Mouse (Mus musculus) MEL (cell line): Measurements from ENCODE around the gene Oas1a. TPM values are rescaled to one million over a fixed set of nuclear protein-coding genes. Genes with fewer than 3 reads are reported as not detected.

Experiments
- DNase-seq: peaks from one replicate; pipeline ENCODE4 v3.0.0; 2011; ENCODE audit warnings: low read depth, low spot score
- H3K27ac ChIP-seq: 2 replicates; pipeline ENCODE4 v1.5.1; 2012; ENCODE audit warnings: low read depth, mild to moderate bottlenecking, control low read depth, low read length, moderate library complexity; ENCODE audit not compliant: control insufficient read depth
- H3K27me3 ChIP-seq, 2 experiments: fragments of 150-350 bp in 1 of 2; sonication (generic) in 1 of 2; 2 replicates each; pipeline ENCODE4 v1.6.1; 2012; ENCODE audit warnings: low read length in 2 of 2, mild to moderate bottlenecking in 2 of 2, improper control_type of control experiment in 1 of 2, moderate library complexity in 1 of 2; ENCODE audit not compliant: insufficient read depth in 2 of 2, control insufficient read depth in 1 of 2
- H3K36me3 ChIP-seq, 2 experiments: 2 replicates each; pipeline ENCODE4 v1.6.1; 2012 to 2014; ENCODE audit warnings: low read length in 2 of 2, improper control_type of control experiment in 1 of 2, inconsistent platforms in 1 of 2, mild to moderate bottlenecking in 1 of 2; ENCODE audit not compliant: insufficient read depth in 2 of 2, control insufficient read depth in 1 of 2
- H3K4me1 ChIP-seq, 2 experiments: fragments of 150-350 bp in 1 of 2; sonication (generic) in 1 of 2; 2 replicates each; pipeline ENCODE4 v1.6.1; 2012; ENCODE audit warnings: low read length in 2 of 2, improper control_type of control experiment in 1 of 2, mild to moderate bottlenecking in 1 of 2; ENCODE audit not compliant: insufficient read depth in 2 of 2, control insufficient read depth in 1 of 2
- H3K4me3 ChIP-seq, 2 experiments: fragments of 150-350 bp in 1 of 2; sonication (generic) in 1 of 2; 2 replicates each; pipeline ENCODE4 v1.5.1; 2012; ENCODE audit warnings: low read depth in 2 of 2, low read length in 2 of 2, mild to moderate bottlenecking in 2 of 2, moderate library complexity in 2 of 2, control low read depth in 1 of 2, improper control_type of control experiment in 1 of 2; ENCODE audit not compliant: control insufficient read depth in 1 of 2, insufficient read depth in 1 of 2
- H3K79me2 ChIP-seq: 2 replicates; pipeline ENCODE4 v1.6.1; 2012; ENCODE audit warnings: mild to moderate bottlenecking, low read length, moderate library complexity; ENCODE audit not compliant: control insufficient read depth, poor library complexity, insufficient read depth
- H3K9ac ChIP-seq: 2 replicates; pipeline ENCODE4 v1.6.1; 2012; ENCODE audit warnings: low read depth, mild to moderate bottlenecking, control low read depth, low read length, moderate library complexity; ENCODE audit not compliant: control insufficient read depth, poor library complexity, severe bottlenecking
- H3K9me3 ChIP-seq: fragments of 150-350 bp; sonication (generic); replicated peaks from 2 replicates; pipeline ENCODE4 v1.6.1; 2012; ENCODE audit warnings: mild to moderate bottlenecking, low read length, improper control_type of control experiment, moderate library complexity; ENCODE audit not compliant: insufficient read depth
- CHD2 ChIP-seq: IDR thresholded peaks from 2 replicates; pipeline ENCODE4 v1.6.1; 2011; ENCODE audit warnings: low read length, improper control_type of control experiment
- ELF1 ChIP-seq: IDR thresholded peaks from 2 replicates; pipeline ENCODE4 v1.6.1; 2014; ENCODE audit warnings: low read depth, mild to moderate bottlenecking, inconsistent platforms, low read length, improper control_type of control experiment, moderate library complexity
- EP300 ChIP-seq, 2 experiments: IDR thresholded peaks; 2 replicates each; pipeline ENCODE4 v1.6.1; 2011; ENCODE audit warnings: improper control_type of control experiment in 2 of 2, low read length in 2 of 2, low read depth in 1 of 2, mild to moderate bottlenecking in 1 of 2
- ETS1 ChIP-seq: IDR thresholded peaks from 2 replicates; pipeline ENCODE4 v1.6.1; 2012; ENCODE audit warnings: low read depth, mild to moderate bottlenecking, inconsistent platforms, low read length, improper control_type of control experiment, moderate library complexity
- GATA1 ChIP-seq: IDR thresholded peaks from 2 replicates; pipeline ENCODE4 v1.6.1; 2011; ENCODE audit warnings: low read depth, low read length, improper control_type of control experiment
- KAT2A ChIP-seq: conservative IDR thresholded peaks from 2 replicates; pipeline ENCODE4 v1.6.1; 2012; ENCODE audit warnings: low read depth, low read length, improper control_type of control experiment, inconsistent platforms
- MEF2A ChIP-seq: IDR thresholded peaks from 2 replicates; pipeline ENCODE4 v1.6.1; 2014; ENCODE audit warnings: low read depth, mild to moderate bottlenecking, inconsistent platforms, low read length, improper control_type of control experiment; ENCODE audit not compliant: poor library complexity, insufficient replicate concordance, severe bottlenecking; ENCODE audit errors: extremely low read depth
- MYC ChIP-seq: IDR thresholded peaks from 2 replicates; pipeline ENCODE4 v1.6.1; 2011; ENCODE audit warnings: low read depth, mild to moderate bottlenecking, low read length, improper control_type of control experiment, moderate library complexity
- NRF1 ChIP-seq: IDR thresholded peaks from 2 replicates; pipeline ENCODE4 v1.6.1; 2014; ENCODE audit warnings: low read depth, mild to moderate bottlenecking, inconsistent platforms, low read length, improper control_type of control experiment, moderate library complexity; ENCODE audit not compliant: poor library complexity, insufficient read depth, severe bottlenecking
- POLR2AphosphoS2 ChIP-seq: IDR thresholded peaks from 2 replicates; pipeline ENCODE4 v1.6.1; 2011; ENCODE audit warnings: low read length, improper control_type of control experiment
- RAD21 ChIP-seq: IDR thresholded peaks from 2 replicates; pipeline ENCODE4 v1.6.1; 2011; ENCODE audit warnings: mild to moderate bottlenecking, low read depth, low read length, improper control_type of control experiment
- SIN3A ChIP-seq: IDR thresholded peaks from 2 replicates; pipeline ENCODE4 v1.6.1; 2012; ENCODE audit warnings: low read length, improper control_type of control experiment, inconsistent platforms
- TAL1 ChIP-seq: IDR thresholded peaks from 2 replicates; pipeline ENCODE4 v1.6.1; 2012; ENCODE audit warnings: mild to moderate bottlenecking, inconsistent platforms, low read length, moderate library complexity, mixed read lengths
- TBP ChIP-seq: IDR thresholded peaks from 2 replicates; pipeline ENCODE4 v1.8.0; 2011; ENCODE audit warnings: low read depth, low read length, improper control_type of control experiment
- TCF12 ChIP-seq: IDR thresholded peaks from 2 replicates; pipeline ENCODE4 v1.6.1; 2014; ENCODE audit warnings: low read depth, mild to moderate bottlenecking, inconsistent platforms, low read length, improper control_type of control experiment, moderate library complexity
- UBTF ChIP-seq: IDR thresholded peaks from 2 replicates; pipeline ENCODE4 v1.6.1; 2012; ENCODE audit warnings: low read depth, mild to moderate bottlenecking, inconsistent platforms, low read length, improper control_type of control experiment, moderate library complexity, borderline replicate concordance; ENCODE audit not compliant: insufficient read depth
- ZKSCAN1 ChIP-seq: IDR thresholded peaks from 2 replicates; pipeline ENCODE4 v1.6.1; 2012; ENCODE audit warnings: low read depth, mild to moderate bottlenecking, inconsistent platforms, low read length, improper control_type of control experiment, moderate library complexity
- ZNF384 ChIP-seq: IDR thresholded peaks from 2 replicates; pipeline ENCODE4 v1.6.1; 2012; ENCODE audit warnings: low read depth, mild to moderate bottlenecking, inconsistent platforms, low read length, improper control_type of control experiment
- polyA plus RNA-seq, 2 experiments: library from polyadenylated mRNA; stranded (reverse) in 1 of 2; unstranded in 1 of 2; fragments of >175 nt in 1 of 2; fragments of >200 nt in 1 of 2; gene quantifications; 2 replicates each; pipeline versions ENCODE4 v1.2.1 to v1.2.4; 2012; ENCODE audit warnings: low replicate concordance in 2 of 2, low read depth in 1 of 2; ENCODE audit not compliant: insufficient read length in 2 of 2, insufficient read depth in 1 of 2, missing spikeins in 1 of 2
- total RNA-seq: library from RNA; depleted of rRNA; stranded (reverse); fragments of 300-350 nt; gene quantifications from 2 replicates; pipeline ENCODE4 v1.2.3, GENCODE M21; 2012

Gene Oas1a
- total and polyA plus RNA-seq, 3 experiments = 0.15 to 0.17 TPM; not detected in 1

DNA sequence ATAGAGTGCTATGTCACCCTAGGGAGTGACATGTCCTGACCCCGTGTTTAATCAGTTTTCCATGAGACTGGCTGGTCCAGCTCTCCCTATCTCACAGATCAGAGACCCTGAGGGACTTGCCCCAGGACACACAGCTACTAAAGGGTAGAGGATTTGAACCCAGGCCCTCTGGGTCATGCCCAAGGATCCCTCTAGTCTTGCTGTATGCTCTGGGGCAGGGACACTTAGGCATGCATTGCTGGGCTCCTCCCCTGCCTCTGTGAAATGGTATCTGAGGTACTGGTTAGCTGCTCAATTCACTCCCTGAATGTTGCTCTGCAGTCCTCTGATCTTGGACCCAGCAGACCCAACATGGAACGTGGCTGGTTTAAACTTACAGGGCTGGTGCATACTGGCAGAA is 35.9 kb downstream of the Oas1a start:
- Histone ChIP-seq H3K4me1 (no peaks in the 10 kb centered on the region), H3K36me3 (no peaks in the 10 kb centered on the region), H3K9ac (no peak overlapping the region), H3K79me2 (no peaks in the 10 kb centered on the region), H3K4me3 (no peak overlapping the region), H3K27ac (no peak overlapping the region), H3K9me3 (no peaks in the 10 kb centered on the region), H3K27me3 (no peaks in the 10 kb centered on the region)
- TF ChIP-seq POLR2AphosphoS2 (no peak), MEF2A (no peak), ZNF384 (no peak), CHD2 (no peak), TBP (no peak), RAD21 (no peak), EP300 (IDR thresholded peaks at IDR 0.05; ENCODE audit: low read depth in 1 of 2, low read length in 2 of 2) (no peak), ZKSCAN1 (no peak), SIN3A (no peak), ELF1 (no peak), MYC (no peak), TCF12 (no peak), NRF1 (no peak), KAT2A (no peak), TAL1 (no peak), UBTF (no peak), GATA1 (no peak), ETS1 (no peak)
- no peak for DNase-seq

DNA sequence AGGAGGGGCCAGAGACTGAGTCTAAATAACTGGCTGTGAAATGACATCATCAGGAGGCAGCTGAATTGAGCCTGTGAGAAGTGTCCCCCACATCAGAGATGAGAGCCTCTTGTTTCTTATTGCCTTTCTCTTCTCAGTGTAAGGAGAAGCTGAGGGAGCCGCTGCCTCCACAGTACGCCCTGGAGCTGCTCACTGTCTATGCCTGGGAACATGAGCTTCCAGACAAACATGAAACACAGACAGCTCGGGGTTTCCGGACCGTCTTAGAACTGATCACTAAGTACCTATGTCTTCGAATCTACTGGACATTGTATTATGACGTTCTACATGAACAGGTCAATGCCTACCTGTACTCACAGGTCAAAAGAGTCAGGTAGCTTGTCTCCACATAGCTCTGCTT is 36.5 kb downstream of the Oas1a start:
- H3K4me3 ChIP-seq = no peak overlapping the region
- H3K9ac ChIP-seq = no peak overlapping the region
- TF ChIP-seq GATA1 (no peak), MYC (no peak)
- H3K9me3 ChIP-seq = no peaks in the 10 kb centered on the region
- H3K36me3 ChIP-seq = no peaks in the 10 kb centered on the region
- no peak for DNase-seq
- no peaks in the 10 kb centered on the region for H3K27me3 ChIP-seq
- no peak overlapping the region for H3K27ac ChIP-seq
- H3K79me2 ChIP-seq = no peaks in the 10 kb centered on the region
- H3K4me1 ChIP-seq = no peaks in the 10 kb centered on the region
